Mouse (Mus musculus): ENCODE results near the gene Slc6a11. TPM values are rescaled to one million over a fixed set of nuclear protein-coding genes. Genes with fewer than 3 reads are reported as not detected.

The Slc6a11 gene
- polyA plus RNA-seq, 1 experiment from 2014 or later: not detected

- H3K27ac ChIP-seq (replicated peaks): no peak overlapping the region
- H3K27me3 ChIP-seq (replicated peaks): peaks cover 5% of the 10 kb centered on the region; the same call in 1 of the 2 replicates
- no peaks in the 10 kb centered on the region for H3K4me1 ChIP-seq
- ATAC-seq (ENCODE audit: extremely low read depth, insufficient number of reproducible peaks, low FRiP score, low TSS enrichment): no peak
- no peak overlapping the region for H3K9ac ChIP-seq
- no peak overlapping the region for H3K4me3 ChIP-seq
- H3K36me3 ChIP-seq: no peaks in the 10 kb centered on the region
- no peak overlapping the region for H3K4me2 ChIP-seq
- H3K9me3 ChIP-seq: no peaks in the 10 kb centered on the region
- 52% methylated on average over 7 of the region's 7 CpGs for WGBS
These were observed 51.5 kb downstream of the Slc6a11 start for GRCm38 (mm10) chr6:114182366-114183179.

- H3K36me3 ChIP-seq: no peaks in the 10 kb centered on the region
- H3K4me3 ChIP-seq: no peak overlapping the region
- no peaks in the 10 kb centered on the region for H3K4me1 ChIP-seq
- no peaks in the 10 kb centered on the region for H3K27me3 ChIP-seq (replicated peaks)
- no peak overlapping the region for H3K4me2 ChIP-seq
- no peak overlapping the region for H3K27ac ChIP-seq (replicated peaks)
- no peak overlapping the region for H3K9ac ChIP-seq
- 42% methylated on average over 4 of the region's 4 CpGs for WGBS
- ATAC-seq (ENCODE audit: extremely low read depth, insufficient number of reproducible peaks, low FRiP score, low TSS enrichment): no peak
- peaks cover 9% of the 10 kb centered on the region; the same call in 1 of the 2 replicates for H3K9me3 ChIP-seq
These were observed 56.1 kb downstream of the Slc6a11 start for GRCm38 (mm10) chr6:114187121-114187520.

- Histone ChIP-seq H3K27ac (replicated peaks) (no peak overlapping the region), H3K27me3 (replicated peaks) (0 out of 2 replicates have a peak, but pooled peaks cover 4% of the 10 kb centered on the region), H3K4me3 (no peak overlapping the region), H3K36me3 (no peaks in the 10 kb centered on the region), H3K4me1 (no peaks in the 10 kb centered on the region), H3K9ac (no peak overlapping the region), H3K9me3 (peaks cover 9% of the 10 kb centered on the region; the same call in 1 of the 2 replicates), H3K4me2 (no peak overlapping the region)
- ATAC-seq (ENCODE audit: extremely low read depth, insufficient number of reproducible peaks, low FRiP score, low TSS enrichment): no peak
- WGBS: 78% methylated on average over 8 of the region's 8 CpGs
These were observed 57.8 kb downstream of the Slc6a11 start for GRCm38 (mm10) chr6:114188869-114189268.

GRCm38 (mm10) chr6:114195998-114196397, 65.0 kb downstream of the Slc6a11 start:
- no peaks in the 10 kb centered on the region for H3K36me3 ChIP-seq
- no peaks in the 10 kb centered on the region for H3K4me1 ChIP-seq
- H3K4me3 ChIP-seq: no peak overlapping the region
- H3K9ac ChIP-seq: no peak overlapping the region
- peaks cover 6% of the 10 kb centered on the region; the same call in 1 of the 2 replicates for H3K9me3 ChIP-seq
- no peak overlapping the region for H3K27ac ChIP-seq (replicated peaks)
- H3K4me2 ChIP-seq: no peak overlapping the region
- ATAC-seq (ENCODE audit: extremely low read depth, insufficient number of reproducible peaks, low FRiP score, low TSS enrichment): no peak
- peaks cover 12% of the 10 kb centered on the region for H3K27me3 ChIP-seq (replicated peaks)

GRCm38 (mm10) chr6:114199200-114199845, 68.3 kb downstream of the Slc6a11 start:
- no peak overlapping the region for H3K4me3 ChIP-seq
- no peaks in the 10 kb centered on the region for H3K36me3 ChIP-seq
- peaks cover 8% of the 10 kb centered on the region for H3K27me3 ChIP-seq (replicated peaks)
- H3K27ac ChIP-seq (replicated peaks): no peak overlapping the region
- WGBS: 49% methylated on average over 9 of the region's 9 CpGs
- no peak overlapping the region for H3K4me2 ChIP-seq
- H3K9ac ChIP-seq: no peak overlapping the region
- H3K9me3 ChIP-seq: no peaks in the 10 kb centered on the region
- H3K4me1 ChIP-seq: no peaks in the 10 kb centered on the region
- no peak for ATAC-seq (ENCODE audit: extremely low read depth, insufficient number of reproducible peaks, low FRiP score, low TSS enrichment)

GRCm38 (mm10) chr6:114204557-114204956, 73.5 kb downstream of the Slc6a11 start:
- H3K4me2 ChIP-seq: no peak overlapping the region
- H3K36me3 ChIP-seq: no peaks in the 10 kb centered on the region
- no peaks in the 10 kb centered on the region for H3K4me1 ChIP-seq
- H3K4me3 ChIP-seq: no peak overlapping the region
- no peak overlapping the region for H3K27ac ChIP-seq (replicated peaks)
- no peaks in the 10 kb centered on the region for H3K9me3 ChIP-seq
- WGBS: 70% methylated on average over 3 of the region's 3 CpGs
- H3K9ac ChIP-seq: no peak overlapping the region
- no peak for ATAC-seq (ENCODE audit: extremely low read depth, insufficient number of reproducible peaks, low FRiP score, low TSS enrichment)
- peaks cover 7% of the 10 kb centered on the region; the same call in 1 of the 2 replicates for H3K27me3 ChIP-seq (replicated peaks)

- H3K4me2 ChIP-seq: no peak overlapping the region
- H3K27me3 ChIP-seq (replicated peaks): peaks cover 8% of the 10 kb centered on the region; the same call in 1 of the 2 replicates
- 75% methylated on average over 2 of the region's 2 CpGs for WGBS
- ATAC-seq (ENCODE audit: extremely low read depth, insufficient number of reproducible peaks, low FRiP score, low TSS enrichment): no peak
- no peaks in the 10 kb centered on the region for H3K36me3 ChIP-seq
- no peaks in the 10 kb centered on the region for H3K4me1 ChIP-seq
- H3K4me3 ChIP-seq: no peak overlapping the region
- H3K9ac ChIP-seq: no peak overlapping the region
- no peaks in the 10 kb centered on the region for H3K9me3 ChIP-seq
- H3K27ac ChIP-seq (replicated peaks): no peak overlapping the region
These were observed 77.3 kb downstream of the Slc6a11 start for GRCm38 (mm10) chr6:114208296-114208695.

- H3K9me3 ChIP-seq: no peaks in the 10 kb centered on the region
- H3K27me3 ChIP-seq (replicated peaks): peaks cover 53% of the 10 kb centered on the region
- no peak overlapping the region for H3K27ac ChIP-seq (replicated peaks)
- no peak overlapping the region for H3K4me3 ChIP-seq
- H3K9ac ChIP-seq: no peak overlapping the region
- no peaks in the 10 kb centered on the region for H3K36me3 ChIP-seq
- no peak for ATAC-seq (ENCODE audit: extremely low read depth, insufficient number of reproducible peaks, low FRiP score, low TSS enrichment)
- no peak overlapping the region for H3K4me2 ChIP-seq
- H3K4me1 ChIP-seq: no peaks in the 10 kb centered on the region
- WGBS: 71% methylated on average over 4 of the region's 4 CpGs
These were observed 83.4 kb downstream of the Slc6a11 start for GRCm38 (mm10) chr6:114214393-114214792.

- Histone ChIP-seq H3K4me2 (no peak overlapping the region), H3K27me3 (replicated peaks) (peaks cover 69% of the 10 kb centered on the region), H3K4me1 (no peaks in the 10 kb centered on the region), H3K4me3 (no peak overlapping the region), H3K9ac (no peak overlapping the region), H3K36me3 (no peaks in the 10 kb centered on the region), H3K27ac (replicated peaks) (no peak overlapping the region), H3K9me3 (no peaks in the 10 kb centered on the region)
- ATAC-seq (ENCODE audit: extremely low read depth, insufficient number of reproducible peaks, low FRiP score, low TSS enrichment): no peak
- WGBS: 67% methylated on average over 13 of the region's 13 CpGs
These were observed 85.8 kb downstream of the Slc6a11 start for GRCm38 (mm10) chr6:114216741-114217414.

- Histone ChIP-seq H3K27ac (replicated peaks) (no peak overlapping the region), H3K4me3 (no peak overlapping the region), H3K27me3 (replicated peaks) (peaks cover 49% of the 10 kb centered on the region), H3K4me2 (no peak overlapping the region), H3K36me3 (no peaks in the 10 kb centered on the region), H3K4me1 (no peaks in the 10 kb centered on the region), H3K9me3 (no peaks in the 10 kb centered on the region), H3K9ac (no peak overlapping the region)
- WGBS: 16% methylated on average over 4 of the region's 4 CpGs
- no peak for ATAC-seq (ENCODE audit: extremely low read depth, insufficient number of reproducible peaks, low FRiP score, low TSS enrichment)
These were observed 93.4 kb downstream of the Slc6a11 start for GRCm38 (mm10) chr6:114224399-114224798.

- no peak overlapping the region for H3K27ac ChIP-seq (replicated peaks)
- no peaks in the 10 kb centered on the region for H3K9me3 ChIP-seq
- H3K4me3 ChIP-seq: no peak overlapping the region
- no peak overlapping the region for H3K4me2 ChIP-seq
- H3K36me3 ChIP-seq: no peaks in the 10 kb centered on the region
- WGBS: 2% methylated on average over 2 of the region's 2 CpGs
- no peak for ATAC-seq (ENCODE audit: extremely low read depth, insufficient number of reproducible peaks, low FRiP score, low TSS enrichment)
- H3K4me1 ChIP-seq: no peaks in the 10 kb centered on the region
- no peak overlapping the region for H3K9ac ChIP-seq
- H3K27me3 ChIP-seq (replicated peaks): peaks cover 29% of the 10 kb centered on the region
These were observed 96.3 kb downstream of the Slc6a11 start for GRCm38 (mm10) chr6:114227378-114227777.

Data from heart, embryonic 13.5 days (tissue).